Mouse (Mus musculus) spleen, adult 2 months (tissue): Measurements from ENCODE around the gene Flnb. TPM values are rescaled to one million over a fixed set of nuclear protein-coding genes. Genes with fewer than 3 reads are reported as not detected.

ENCODE experiments used
- DNase-seq, 2 experiments: peaks; one replicate each; pipeline versions ENCODE4 v3.0.0 to v3.0.0-alpha.2; 2012 to 2021; ENCODE audit warnings: low spot score in 2 of 2, low read depth in 1 of 2
- H3K27ac ChIP-seq: fragments of 200-500 bp; 2 replicates; pipeline ENCODE4 v1.5.1; 2012; ENCODE audit warnings: low read length, inconsistent platforms; ENCODE audit not compliant: insufficient read depth
- H3K27me3 ChIP-seq: fragments of 200-500 bp; 2 replicates; pipeline ENCODE4 v1.6.1; 2012; ENCODE audit warnings: mild to moderate bottlenecking, moderate library complexity, low read length, inconsistent platforms; ENCODE audit not compliant: control insufficient read depth, insufficient read depth
- H3K36me3 ChIP-seq: fragments of 200-500 bp; 2 replicates; pipeline ENCODE4 v1.6.1; 2012; ENCODE audit warnings: mild to moderate bottlenecking, low read length, inconsistent platforms; ENCODE audit not compliant: control insufficient read depth, insufficient read depth
- H3K4me1 ChIP-seq: fragments of 200-500 bp; 2 replicates; pipeline ENCODE4 v1.6.1; 2011; ENCODE audit warnings: inconsistent platforms; ENCODE audit not compliant: control insufficient read depth, insufficient read depth, insufficient read length
- H3K4me3 ChIP-seq: fragments of 200-500 bp; 2 replicates; pipeline ENCODE4 v1.5.1; 2011; ENCODE audit warnings: mild to moderate bottlenecking, inconsistent platforms; ENCODE audit not compliant: insufficient read depth, insufficient read length; ENCODE audit errors: extremely low read depth
- CTCF ChIP-seq: fragments of 200-500 bp; IDR thresholded peaks from 2 replicates; pipeline ENCODE4 v1.5.1; 2011; ENCODE audit warnings: mild to moderate bottlenecking, inconsistent platforms; ENCODE audit not compliant: insufficient read depth, insufficient read length, insufficient replicate concordance; ENCODE audit errors: extremely low read depth
- POLR2A ChIP-seq: fragments of 200-500 bp; IDR thresholded peaks from 2 replicates; pipeline ENCODE4 v1.6.1; 2011; ENCODE audit warnings: low read depth, low read length, inconsistent platforms
- WGBS: fragments of 180-500 bp; shearing (Covaris S2); methylation state at CpG from one replicate; pipeline ENCODE4 v1.1.7; 2018; 5-methylcytosine and 5-hydroxymethylcytosine counted together
- polyA plus RNA-seq: library from polyadenylated mRNA; depleted of rRNA; stranded (reverse); fragments of >200 nt; gene quantifications from 2 replicates; pipeline ENCODE4 v1.2.3, GENCODE M21; 2012

The Flnb gene
- polyA plus RNA-seq, 1 experiment, result 8.2 TPM

- H3K36me3 ChIP-seq, result peaks cover 8% of the 10 kb centered on the region
- no peak for DNase-seq
- H3K27ac ChIP-seq, result no peak overlapping the region
- TF ChIP-seq CTCF, result no peak
- no peak for TF ChIP-seq POLR2A
- 93% methylated on average over 9 of the region's 9 CpGs for WGBS
- no peaks in the 10 kb centered on the region for H3K4me1 ChIP-seq
- H3K27me3 ChIP-seq, result no peaks in the 10 kb centered on the region
- no peak overlapping the region for H3K4me3 ChIP-seq
Measured at GRCm38 (mm10) chr14:7896126-7896525, 78.4 kb downstream of the Flnb start.

GRCm38 (mm10) chr14:7896699-7897098 lies 78.9 kb downstream of the Flnb start:
- no peak for DNase-seq
- Histone ChIP-seq H3K4me1 (no peaks in the 10 kb centered on the region), H3K27me3 (no peaks in the 10 kb centered on the region), H3K4me3 (no peak overlapping the region), H3K36me3 (peaks cover 8% of the 10 kb centered on the region), H3K27ac (no peak overlapping the region)
- TF ChIP-seq POLR2A, result no peak
- TF ChIP-seq CTCF, result no peak
- 91% methylated on average over 1 of the region's 1 CpGs for WGBS

GRCm38 (mm10) chr14:7899986-7900385 lies 82.2 kb downstream of the Flnb start:
- no peak for TF ChIP-seq POLR2A
- TF ChIP-seq CTCF, result no peak
- Histone ChIP-seq H3K4me3 (no peak overlapping the region), H3K4me1 (no peaks in the 10 kb centered on the region), H3K27me3 (no peaks in the 10 kb centered on the region), H3K36me3 (peaks cover 3% of the 10 kb centered on the region; the same call in 1 of the 2 replicates), H3K27ac (no peak overlapping the region)
- 53% methylated on average over 3 of the region's 3 CpGs for WGBS
- no peak for DNase-seq

- peaks cover 4% of the 10 kb centered on the region for H3K36me3 ChIP-seq
- H3K4me3 ChIP-seq, result no peak overlapping the region
- WGBS, result 61% methylated on average over 11 of the region's 11 CpGs
- no peak overlapping the region for H3K27ac ChIP-seq
- DNase-seq, result no peak
- no peaks in the 10 kb centered on the region for H3K4me1 ChIP-seq
- H3K27me3 ChIP-seq, result no peaks in the 10 kb centered on the region
- TF ChIP-seq POLR2A (no peak), CTCF (no peak)
Measured at GRCm38 (mm10) chr14:7900481-7901049, 82.8 kb downstream of the Flnb start.

GRCm38 (mm10) chr14:7901484-7902240 lies 83.9 kb downstream of the Flnb start:
- Histone ChIP-seq H3K4me3 (no peak overlapping the region), H3K36me3 (peaks cover 7% of the 10 kb centered on the region), H3K27me3 (no peaks in the 10 kb centered on the region), H3K4me1 (no peaks in the 10 kb centered on the region), H3K27ac (no peak overlapping the region)
- no peak for DNase-seq
- 87% methylated on average over 12 of the region's 12 CpGs for WGBS
- no peak for TF ChIP-seq CTCF
- no peak for TF ChIP-seq POLR2A

- H3K4me3 ChIP-seq, result no peak overlapping the region
Measured at GRCm38 (mm10) chr14:7907058-7907457, 89.3 kb downstream of the Flnb start.

GRCm38 (mm10) chr14:7909472-7909871 lies 91.7 kb downstream of the Flnb start:
- no peak for DNase-seq
- no peaks in the 10 kb centered on the region for H3K27me3 ChIP-seq
- WGBS, result 96% methylated on average over 10 of the region's 10 CpGs
- no peak for TF ChIP-seq POLR2A
- no peak for TF ChIP-seq CTCF
- peaks cover 10% of the 10 kb centered on the region for H3K36me3 ChIP-seq
- H3K4me1 ChIP-seq, result no peaks in the 10 kb centered on the region
- H3K4me3 ChIP-seq, result no peak overlapping the region
- H3K27ac ChIP-seq, result no peak overlapping the region

More at GRCm38 (mm10) chr14:7907058-7907457, 89.3 kb downstream of the Flnb start:
- no peak overlapping the region for H3K27ac ChIP-seq
- H3K4me1 ChIP-seq, result no peaks in the 10 kb centered on the region
- H3K27me3 ChIP-seq, result no peaks in the 10 kb centered on the region
- DNase-seq, result no peak
- TF ChIP-seq POLR2A (no peak), CTCF (no peak)
- WGBS, result 91% methylated on average over 11 of the region's 11 CpGs
- H3K36me3 ChIP-seq, result peaks cover 10% of the 10 kb centered on the region
